In genomic region chr15:56518379-56518778, GRCm38 (mm10) we compare ENCODE assay signal across 13 mouse cellular contexts.
"Had no signal": no experiment of that assay in that cellular context is flagged by ENCODE, and none has a peak within 500 bp of the region (broad histone marks: within the 10 kb centered on the region; RNA-seq: fewer than 3 reads in every experiment).

No protein-coding gene starts in this region.

- DNase-seq: kidney, postnatal 25 days; layer of hippocampus, postnatal 36 days; liver, embryonic 13.5 days; lung, adult 2 months; lung, postnatal 14 days; lung, postnatal 4 days; midbrain, embryonic 14.5 days; thymus, adult 18-20 months; thymus, postnatal 36 days had no signal

- H3K4me2 ChIP-seq: liver, embryonic 13.5 days; midbrain, embryonic 11.5 days; neural tube, embryonic 13.5 days had no signal

- H3K4me3 ChIP-seq: left cerebral cortex, adult 2 months; liver, embryonic 13.5 days; neural tube, embryonic 13.5 days had no signal

- H3K36me3 ChIP-seq: liver, embryonic 13.5 days; neural tube, embryonic 13.5 days had no signal

- H3K4me1 ChIP-seq: liver, embryonic 13.5 days; neural tube, embryonic 13.5 days had no signal

- H3K27ac ChIP-seq: left cerebral cortex, adult 2 months; liver, embryonic 13.5 days; neural tube, embryonic 13.5 days had no signal

- H3K9me3 ChIP-seq: liver, embryonic 13.5 days; neural tube, embryonic 13.5 days had no signal

- ATAC-seq: intestine, embryonic 16.5 days had no signal

- H3K27me3 ChIP-seq: liver, embryonic 13.5 days; neural tube, embryonic 13.5 days had no signal

- H3K9ac ChIP-seq: liver, embryonic 13.5 days; neural tube, embryonic 13.5 days had no signal
